Mouse (Mus musculus): ENCODE measurements at regions not wholly inside any gene's neighbourhood (a gene's known extent, or its start where the extent isn't known, plus 50 kb on each side); places are given as distances from the start of the nearest gene placed in this dataset.

GRCm38 (mm10) chrX:135079388-135079787, 70.4 kb upstream of the Zmat1 start:
- no peak for TF ChIP-seq POLR2A (IDR thresholded peaks at IDR 0.05; ENCODE audit: control insufficient read depth, extremely low read depth, insufficient read depth, low read length, poor library complexity)
- no peak for TF ChIP-seq CTCF (IDR thresholded peaks at IDR 0.05; ENCODE audit: borderline replicate concordance, control insufficient read depth, extremely low read depth, insufficient read depth, low read length, poor library complexity)
